Mouse (Mus musculus): ENCODE measurements around the gene Gpx1. TPM values are rescaled to one million over a fixed set of nuclear protein-coding genes. Genes with fewer than 3 reads are reported as not detected.

The Gpx1 gene
- polyA plus RNA-seq (2014; fragmentation: Nextera tagmentation; extraction: Ambion mirVana) = 821 and 840 TPM in 2 replicates

GRCm38 (mm10) chr9:108338886-108339781, at the start of gene Gpx1:
Gpx1 (plus strand) TSS chr9:108338903.
- peak within 1 kb of the TSS; percentile 95 for H3K9ac ChIP-seq (ENCODE audit: low read depth, low read length)
- WGBS = 1% methylated on average over 49 of the region's 49 CpGs
- H3K27ac ChIP-seq (ENCODE audit: low read depth, low read length) = peak within 1 kb of the TSS; percentile 85
- H3K27me3 ChIP-seq (ENCODE audit: control insufficient read depth, insufficient read depth, low read length) = no peaks in the 10 kb centered on the region
- no peaks in the 10 kb centered on the region for H3K9me3 ChIP-seq (ENCODE audit: control insufficient read depth, low read length)
- peak within 1 kb of the TSS; percentile 49 for H3K4me2 ChIP-seq (replicated peaks; ENCODE audit: low read depth, low read length)
- ATAC-seq (ENCODE audit: low FRiP score) (peak; percentile 96), DNase-seq (ENCODE audit: low spot score) (peak; percentile 92)
- H3K4me1 ChIP-seq (replicated peaks; ENCODE audit: control insufficient read depth, insufficient read depth, low read length) = peaks cover 11% of the 10 kb centered on the region; the same call in 1 of the 2 replicates
- peak within 1 kb of the TSS; percentile 81 for H3K4me3 ChIP-seq (ENCODE audit: low read depth, low read length)
- no peaks in the 10 kb centered on the region for H3K36me3 ChIP-seq (ENCODE audit: control insufficient read depth, insufficient read depth, low read length)

DNA sequence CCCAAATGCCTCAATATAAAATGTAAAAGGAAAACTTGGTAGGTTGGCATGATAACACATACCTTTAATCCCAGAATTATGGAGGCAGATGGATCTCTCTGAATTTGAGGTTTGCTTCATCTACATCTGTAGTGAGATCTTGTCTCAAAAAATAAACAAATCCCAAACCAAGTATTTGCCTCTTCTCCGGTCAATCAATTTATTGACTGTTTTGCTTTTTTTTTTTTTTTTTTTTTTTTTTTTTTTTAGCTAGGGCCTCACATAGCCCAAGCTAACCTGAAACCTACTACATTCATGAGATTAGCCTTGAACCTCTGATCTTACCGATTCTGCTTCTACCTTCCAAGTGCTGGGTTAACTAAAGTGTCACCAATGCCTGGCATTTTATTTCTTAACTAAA, 49.4 kb upstream of the Gpx1 start:
- H3K27ac ChIP-seq (ENCODE audit: low read depth, low read length) = 0 out of 2 replicates have a peak overlapping the region, but pooled peaks have one; percentile 73

GRCm38 (mm10) chr9:108290016-108290750, 48.5 kb upstream of the Gpx1 start, which contains the start of gene Nicn1:
Nicn1 (plus strand) TSS chr9:108290429.
- Histone ChIP-seq H3K27ac (ENCODE audit: low read depth, low read length) (peak within 1 kb of the TSS; percentile 73), H3K4me1 (replicated peaks; ENCODE audit: control insufficient read depth, insufficient read depth, low read length) (0 out of 2 replicates have a peak, but pooled peaks cover 2% of the 10 kb centered on the region), H3K36me3 (ENCODE audit: control insufficient read depth, insufficient read depth, low read length) (no peaks in the 10 kb centered on the region), H3K27me3 (ENCODE audit: control insufficient read depth, insufficient read depth, low read length) (no peaks in the 10 kb centered on the region), H3K9ac (ENCODE audit: low read depth, low read length) (peak within 1 kb of the TSS; percentile 61), H3K4me2 (replicated peaks; ENCODE audit: low read depth, low read length) (peak within 1 kb of the TSS; percentile 43), H3K4me3 (ENCODE audit: low read depth, low read length) (peak within 1 kb of the TSS; percentile 46), H3K9me3 (ENCODE audit: control insufficient read depth, low read length) (no peaks in the 10 kb centered on the region)
- ATAC-seq (ENCODE audit: low FRiP score) (peak; percentile 97), DNase-seq (ENCODE audit: low spot score) (peak; percentile 91)
- WGBS = under 1% methylated on average over 32 of the region's 32 CpGs

More for the DNA sequence above, 49.4 kb upstream of the Gpx1 start:
- Histone ChIP-seq H3K9ac (ENCODE audit: low read depth, low read length) (peak overlapping the region; percentile 61), H3K36me3 (ENCODE audit: control insufficient read depth, insufficient read depth, low read length) (no peaks in the 10 kb centered on the region), H3K4me3 (ENCODE audit: low read depth, low read length) (peak overlapping the region; percentile 46), H3K4me2 (replicated peaks; ENCODE audit: low read depth, low read length) (peak overlapping the region; percentile 36), H3K27me3 (ENCODE audit: control insufficient read depth, insufficient read depth, low read length) (no peaks in the 10 kb centered on the region), H3K4me1 (replicated peaks; ENCODE audit: control insufficient read depth, insufficient read depth, low read length) (0 out of 2 replicates have a peak, but pooled peaks cover 2% of the 10 kb centered on the region), H3K9me3 (ENCODE audit: control insufficient read depth, low read length) (no peaks in the 10 kb centered on the region)
- no peak for ATAC-seq (ENCODE audit: low FRiP score)
- no peak for DNase-seq (ENCODE audit: low spot score)
- WGBS = 63% methylated on average over 2 of the region's 2 CpGs

DNA sequence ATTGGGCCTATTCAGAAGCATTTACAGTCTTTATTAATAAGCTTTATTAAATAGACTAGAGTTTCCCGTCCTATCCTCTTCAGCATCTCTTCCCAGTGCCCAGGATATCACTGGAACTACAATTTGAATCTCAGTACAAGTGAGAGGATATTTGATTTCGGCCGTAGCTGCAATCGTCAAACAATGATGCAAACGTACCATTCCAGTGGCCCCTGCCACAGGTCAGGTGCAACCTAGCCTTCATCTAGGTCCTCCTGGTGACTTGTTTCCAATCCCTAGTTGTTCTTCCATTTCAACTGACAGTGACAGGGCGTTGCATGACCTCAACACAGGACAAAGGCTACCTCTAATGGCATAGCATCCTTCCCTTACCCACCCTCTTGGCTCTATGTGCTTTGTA, 47.9 kb upstream of the Gpx1 start:
- Histone ChIP-seq H3K4me1 (replicated peaks; ENCODE audit: control insufficient read depth, insufficient read depth, low read length) (0 out of 2 replicates have a peak, but pooled peaks cover 2% of the 10 kb centered on the region), H3K4me3 (ENCODE audit: low read depth, low read length) (peak overlapping the region; percentile 46), H3K27ac (ENCODE audit: low read depth, low read length) (no peak overlapping the region), H3K36me3 (ENCODE audit: control insufficient read depth, insufficient read depth, low read length) (no peaks in the 10 kb centered on the region), H3K9me3 (ENCODE audit: control insufficient read depth, low read length) (no peaks in the 10 kb centered on the region), H3K4me2 (replicated peaks; ENCODE audit: low read depth, low read length) (peak overlapping the region; percentile 43), H3K9ac (ENCODE audit: low read depth, low read length) (peak overlapping the region; percentile 53), H3K27me3 (ENCODE audit: control insufficient read depth, insufficient read depth, low read length) (no peaks in the 10 kb centered on the region)
- ATAC-seq (ENCODE audit: low FRiP score) = peak; percentile 4; the same call in 1 of the 2 replicates
- peak; percentile 22 for DNase-seq (ENCODE audit: low spot score)
- WGBS = 56% methylated on average over 6 of the region's 6 CpGs

DNA sequence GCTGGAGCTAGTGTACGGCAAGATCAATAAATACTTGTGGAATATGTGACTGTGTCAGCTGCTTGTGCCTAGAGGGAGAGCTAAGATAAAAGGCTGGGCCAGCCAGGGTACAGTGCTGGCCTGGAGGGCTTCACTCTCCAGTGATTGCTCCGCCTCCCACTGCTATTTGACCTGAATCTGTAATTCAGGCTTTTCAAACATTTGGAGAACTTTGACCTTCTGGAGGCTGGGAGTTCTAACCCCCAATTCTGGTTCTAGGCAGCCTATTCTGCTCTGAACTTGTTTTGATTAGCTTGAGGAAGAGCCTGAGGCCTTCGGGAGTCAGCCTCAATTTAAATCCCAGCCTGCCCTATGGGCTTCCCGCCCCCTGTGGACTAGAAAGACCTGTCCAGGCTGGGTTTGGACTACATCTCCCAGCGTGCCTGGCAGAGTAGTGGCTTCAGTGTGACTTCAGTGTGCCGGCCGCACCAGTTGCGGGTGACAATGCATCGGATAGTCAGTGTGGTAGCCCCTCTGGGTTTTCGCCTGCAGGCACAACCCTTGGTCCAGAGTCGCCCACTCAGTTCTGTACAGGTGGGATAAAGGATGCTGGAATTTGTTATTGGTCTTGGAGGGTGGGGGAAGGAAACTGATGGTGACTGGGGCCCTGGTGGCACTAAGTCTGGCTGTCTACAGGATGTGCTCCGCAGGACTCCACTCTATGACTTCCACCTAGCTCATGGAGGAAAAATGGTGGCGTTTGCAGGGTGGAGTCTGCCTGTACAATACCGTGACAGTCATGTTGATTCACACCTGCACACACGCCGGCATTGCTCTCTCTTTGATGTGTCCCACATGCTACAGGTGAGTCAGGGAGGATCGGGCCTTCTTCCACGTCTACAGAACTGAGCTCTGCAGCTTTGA, 42.0 kb upstream of the Gpx1 start, which contains the start of gene Amt:
Gene Amt (plus strand): TSS at position 401 of the 903 bp plus-strand sequence.
- Histone ChIP-seq H3K4me3 (ENCODE audit: low read depth, low read length) (peak within 1 kb of the TSS; percentile 27), H3K27me3 (ENCODE audit: control insufficient read depth, insufficient read depth, low read length) (no peaks in the 10 kb centered on the region), H3K4me1 (replicated peaks; ENCODE audit: control insufficient read depth, insufficient read depth, low read length) (peaks cover 8% of the 10 kb centered on the region; the same call in 1 of the 2 replicates), H3K27ac (ENCODE audit: low read depth, low read length) (peak within 1 kb of the TSS; percentile 43; the same call in 1 of the 2 replicates), H3K9me3 (ENCODE audit: control insufficient read depth, low read length) (no peaks in the 10 kb centered on the region), H3K36me3 (ENCODE audit: control insufficient read depth, insufficient read depth, low read length) (no peaks in the 10 kb centered on the region), H3K4me2 (replicated peaks; ENCODE audit: low read depth, low read length) (peak within 1 kb of the TSS; percentile 43), H3K9ac (ENCODE audit: low read depth, low read length) (peak within 1 kb of the TSS; percentile 51)
- 23% methylated on average over 18 of the region's 18 CpGs for WGBS
- peak; percentile 85 for ATAC-seq (ENCODE audit: low FRiP score)
- DNase-seq (ENCODE audit: low spot score) = peak; percentile 77

DNA sequence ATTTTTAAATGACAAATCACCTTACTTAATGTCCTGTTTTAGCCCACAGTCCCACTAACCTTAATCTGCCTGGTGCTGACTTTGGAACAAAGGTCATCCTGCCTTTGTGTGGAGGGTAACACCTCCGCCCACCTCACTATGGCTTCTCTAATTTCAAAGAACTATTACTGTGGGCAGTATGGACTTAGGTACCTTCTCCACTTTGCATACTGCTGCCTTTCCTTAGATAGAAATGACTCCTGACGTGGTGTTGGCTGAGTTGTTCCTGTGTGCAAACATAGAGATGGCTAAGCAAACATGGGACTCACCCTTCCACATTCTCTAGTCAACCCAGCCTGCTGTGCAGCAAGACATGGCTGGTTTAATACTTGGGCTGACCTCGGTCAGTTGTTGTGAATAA, 36.9 kb upstream of the Gpx1 start:
- H3K4me1 ChIP-seq (replicated peaks; ENCODE audit: control insufficient read depth, insufficient read depth, low read length) = peaks cover 6% of the 10 kb centered on the region; the same call in 1 of the 2 replicates
- no peak for ATAC-seq (ENCODE audit: low FRiP score)
- no peak overlapping the region for H3K4me2 ChIP-seq (replicated peaks; ENCODE audit: low read depth, low read length)
- no peak for DNase-seq (ENCODE audit: low spot score)
- no peaks in the 10 kb centered on the region for H3K9me3 ChIP-seq (ENCODE audit: control insufficient read depth, low read length)
- WGBS = 88% methylated on average over 3 of the region's 3 CpGs
- H3K27me3 ChIP-seq (ENCODE audit: control insufficient read depth, insufficient read depth, low read length) = no peaks in the 10 kb centered on the region
- H3K27ac ChIP-seq (ENCODE audit: low read depth, low read length) = no peak overlapping the region
- no peak overlapping the region for H3K9ac ChIP-seq (ENCODE audit: low read depth, low read length)
- no peaks in the 10 kb centered on the region for H3K36me3 ChIP-seq (ENCODE audit: control insufficient read depth, insufficient read depth, low read length)
- no peak overlapping the region for H3K4me3 ChIP-seq (ENCODE audit: low read depth, low read length)

DNA sequence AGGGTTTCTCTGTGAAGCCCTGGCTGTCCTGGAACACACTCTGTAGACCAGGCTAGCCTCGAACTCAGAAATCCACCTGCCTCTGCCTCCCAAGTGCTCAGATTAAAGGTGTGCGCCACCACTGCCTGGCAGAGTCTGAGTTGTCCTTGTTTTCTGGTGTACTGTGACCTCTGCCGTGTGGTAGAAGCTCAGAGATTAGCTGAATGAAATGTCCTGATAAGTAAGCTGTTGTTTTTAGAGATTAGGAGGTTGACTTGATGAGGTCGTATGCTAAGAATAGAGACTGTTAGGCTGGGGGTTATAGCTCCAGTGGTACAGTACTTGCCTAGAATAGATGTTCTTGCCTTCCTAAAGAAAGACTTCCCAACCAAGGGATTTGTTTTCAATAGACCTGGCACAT, 34.0 kb upstream of the Gpx1 start:
- Histone ChIP-seq H3K27ac (ENCODE audit: low read depth, low read length) (no peak overlapping the region), H3K27me3 (ENCODE audit: control insufficient read depth, insufficient read depth, low read length) (no peaks in the 10 kb centered on the region), H3K4me2 (replicated peaks; ENCODE audit: low read depth, low read length) (peak overlapping the region; percentile 88; the same call in 1 of the 2 replicates), H3K4me3 (ENCODE audit: low read depth, low read length) (peak overlapping the region; percentile 88), H3K36me3 (ENCODE audit: control insufficient read depth, insufficient read depth, low read length) (no peaks in the 10 kb centered on the region), H3K9ac (ENCODE audit: low read depth, low read length) (peak overlapping the region; percentile 68), H3K4me1 (replicated peaks; ENCODE audit: control insufficient read depth, insufficient read depth, low read length) (peaks cover 4% of the 10 kb centered on the region; the same call in 1 of the 2 replicates), H3K9me3 (ENCODE audit: control insufficient read depth, low read length) (no peaks in the 10 kb centered on the region)
- ATAC-seq (ENCODE audit: low FRiP score) (no peak), DNase-seq (ENCODE audit: low spot score) (no peak)
- 90% methylated on average over 4 of the region's 4 CpGs for WGBS

Data from hindbrain, embryonic 11.5 days (tissue).